In genomic region chr1:89880193-89880592, GRCm38 (mm10) we compare ENCODE assay signal across 23 mouse cellular contexts. TPM values are rescaled to one million over a fixed set of nuclear protein-coding genes. Genes with fewer than 3 reads are reported as not detected.
DNase-seq lines count a peak whose midpoint lies in the region; ATAC-seq and TF ChIP-seq lines count a peak whose summit lies in the region.
"Had no signal": no experiment of that assay in that cellular context is flagged by ENCODE, and none has a peak within 500 bp of the region (broad histone marks: within the 10 kb centered on the region; RNA-seq: fewer than 3 reads in every experiment).

No protein-coding gene starts in this region.

- TF ChIP-seq CTCF in lung, embryonic 14.5 days (IDR thresholded peaks at IDR 0.05; ENCODE audit: low read depth): no peak
- no peak for TF ChIP-seq CTCF in stomach, postnatal 0 days (IDR thresholded peaks at IDR 0.05; ENCODE audit: low read depth)

- H3K4me1 ChIP-seq in hindbrain, embryonic 10.5 days (replicated peaks): peaks cover 88% of the 10 kb centered on the region
- peaks cover 78% of the 10 kb centered on the region for H3K4me1 ChIP-seq in hindbrain, embryonic 13.5 days (replicated peaks)
- 0 out of 2 replicates have a peak, but pooled peaks cover 6% of the 10 kb centered on the region for H3K4me1 ChIP-seq in lung, embryonic 14.5 days (ENCODE audit: insufficient read depth)
- peaks cover 13% of the 10 kb centered on the region for H3K4me1 ChIP-seq in stomach, embryonic 15.5 days
- H3K4me1 ChIP-seq in stomach, postnatal 0 days (replicated peaks; ENCODE audit: control insufficient read depth, insufficient read depth): no peaks in the 10 kb centered on the region

- no peak overlapping the region for H3K9ac ChIP-seq in hindbrain, embryonic 13.5 days
- H3K9ac ChIP-seq in lung, embryonic 14.5 days: no peak overlapping the region
- no peak overlapping the region for H3K9ac ChIP-seq in stomach, embryonic 15.5 days
- H3K9ac ChIP-seq in stomach, postnatal 0 days (ENCODE audit: low read length): no peak overlapping the region
- H3K9ac ChIP-seq: embryonic facial prominence, embryonic 12.5 days; forebrain, embryonic 13.5 days; lung, embryonic 15.5 days; midbrain, embryonic 12.5 days had no signal

- no peaks in the 10 kb centered on the region for H3K9me3 ChIP-seq in hindbrain, embryonic 10.5 days
- H3K9me3 ChIP-seq in hindbrain, embryonic 13.5 days: no peaks in the 10 kb centered on the region
- no peaks in the 10 kb centered on the region for H3K9me3 ChIP-seq in lung, embryonic 14.5 days (ENCODE audit: low read depth, low read length)
- H3K9me3 ChIP-seq in stomach, embryonic 15.5 days: no peaks in the 10 kb centered on the region
- H3K9me3 ChIP-seq in stomach, postnatal 0 days (ENCODE audit: control insufficient read depth, low read length): no peaks in the 10 kb centered on the region
- H3K9me3 ChIP-seq: embryonic facial prominence, embryonic 12.5 days; forebrain, embryonic 13.5 days; lung, embryonic 15.5 days; midbrain, embryonic 12.5 days had no signal

- no peak for ATAC-seq in hindbrain, embryonic 13.5 days (ENCODE audit: low FRiP score)
- ATAC-seq in lung, embryonic 14.5 days (ENCODE audit: insufficient read depth): peak; percentile 49; the same call in 1 of the 2 replicates
- ATAC-seq in stomach, embryonic 15.5 days (ENCODE audit: insufficient read depth, low FRiP score, low read depth): no peak
- no peak for ATAC-seq in stomach, postnatal 0 days (ENCODE audit: low FRiP score, low TSS enrichment)
- ATAC-seq: forebrain, embryonic 13.5 days had no signal

- no peak for TF ChIP-seq EP300 in stomach, postnatal 0 days (optimal IDR thresholded peaks at IDR 0.05)

- DNase-seq in hindbrain, embryonic 10.5 days (ENCODE audit: low spot score): peak; percentile 47
- DNase-seq in lung, embryonic 14.5 days: peak; percentile 34
- no peak for DNase-seq in lung, postnatal 25 days (ENCODE audit: low spot score)
- DNase-seq in stomach, postnatal 0 days (ENCODE audit: low spot score): no peak
- no peak for DNase-seq in left cerebral cortex, adult 9 months (ENCODE audit: low spot score in 2 of 2)
- no peak for DNase-seq in right cerebral cortex, adult 18-20 months
- DNase-seq: cerebellum, adult 18-20 months; cerebellum, postnatal 36 days; kidney, postnatal 36 days; layer of hippocampus, adult 9-11 months; right cerebral cortex, postnatal 25 days had no signal

- no peak overlapping the region for H3K4me2 ChIP-seq in hindbrain, embryonic 13.5 days
- H3K4me2 ChIP-seq in lung, embryonic 14.5 days: no peak overlapping the region
- no peak overlapping the region for H3K4me2 ChIP-seq in stomach, embryonic 15.5 days
- H3K4me2 ChIP-seq in stomach, postnatal 0 days (replicated peaks; ENCODE audit: low read depth): no peak overlapping the region
- H3K4me2 ChIP-seq: embryonic facial prominence, embryonic 12.5 days; forebrain, embryonic 13.5 days; liver, embryonic 11.5 days; lung, embryonic 15.5 days; midbrain, embryonic 12.5 days had no signal

- 6% methylated on average over 8 of the region's 8 CpGs for WGBS in hindbrain, embryonic 10.5 days
- WGBS in hindbrain, embryonic 13.5 days: 8% methylated on average over 8 of the region's 8 CpGs
- WGBS in lung, embryonic 14.5 days: 21% methylated on average over 8 of the region's 8 CpGs
- WGBS in stomach, embryonic 15.5 days: 32% methylated on average over 8 of the region's 8 CpGs
- WGBS in stomach, postnatal 0 days: 41% methylated on average over 8 of the region's 8 CpGs

- H3K36me3 ChIP-seq in hindbrain, embryonic 10.5 days: peaks cover 13% of the 10 kb centered on the region; the same call in 1 of the 2 replicates
- H3K36me3 ChIP-seq in hindbrain, embryonic 13.5 days: peaks cover 4% of the 10 kb centered on the region
- H3K36me3 ChIP-seq in lung, embryonic 14.5 days (ENCODE audit: insufficient read depth): 0 out of 2 replicates have a peak, but pooled peaks cover 4% of the 10 kb centered on the region
- H3K36me3 ChIP-seq in stomach, embryonic 15.5 days: no peaks in the 10 kb centered on the region
- H3K36me3 ChIP-seq in stomach, postnatal 0 days (ENCODE audit: control insufficient read depth, insufficient read depth, low read length): no peaks in the 10 kb centered on the region
- H3K36me3 ChIP-seq: embryonic facial prominence, embryonic 12.5 days; lung, embryonic 15.5 days; midbrain, embryonic 12.5 days had no signal

- H3K4me3 ChIP-seq in hindbrain, embryonic 10.5 days: no peak overlapping the region
- no peak overlapping the region for H3K4me3 ChIP-seq in hindbrain, embryonic 13.5 days
- H3K4me3 ChIP-seq in lung, embryonic 14.5 days (ENCODE audit: low read depth, low read length): no peak overlapping the region
- no peak overlapping the region for H3K4me3 ChIP-seq in stomach, embryonic 15.5 days (replicated peaks)
- no peak overlapping the region for H3K4me3 ChIP-seq in stomach, postnatal 0 days (ENCODE audit: low read depth, low read length)
- H3K4me3 ChIP-seq: embryonic facial prominence, embryonic 12.5 days; erythroblast, embryonic 14.5 days; forebrain, embryonic 13.5 days; left cerebral cortex, adult 2 months; lung, embryonic 15.5 days; midbrain, embryonic 12.5 days had no signal

- peaks cover 28% of the 10 kb centered on the region for H3K27me3 ChIP-seq in hindbrain, embryonic 10.5 days (ENCODE audit: insufficient read depth, poor library complexity, severe bottlenecking)
- H3K27me3 ChIP-seq in hindbrain, embryonic 13.5 days: no peaks in the 10 kb centered on the region
- H3K27me3 ChIP-seq in lung, embryonic 14.5 days (ENCODE audit: insufficient read depth, low read length): no peaks in the 10 kb centered on the region
- no peaks in the 10 kb centered on the region for H3K27me3 ChIP-seq in stomach, embryonic 15.5 days (replicated peaks)
- H3K27me3 ChIP-seq in stomach, postnatal 0 days (ENCODE audit: control insufficient read depth, insufficient read depth, low read length): no peaks in the 10 kb centered on the region
- H3K27me3 ChIP-seq: CH12.LX; embryonic facial prominence, embryonic 12.5 days; lung, embryonic 15.5 days had no signal

- peak overlapping the region; percentile 71 for H3K27ac ChIP-seq in hindbrain, embryonic 10.5 days
- no peak overlapping the region for H3K27ac ChIP-seq in hindbrain, embryonic 13.5 days
- H3K27ac ChIP-seq in lung, embryonic 14.5 days (ENCODE audit: low read depth): no peak overlapping the region
- H3K27ac ChIP-seq in stomach, embryonic 15.5 days: peak overlapping the region; percentile 21; the same call in 1 of the 2 replicates
- H3K27ac ChIP-seq in stomach, postnatal 0 days (replicated peaks): no peak overlapping the region
- H3K27ac ChIP-seq: embryonic facial prominence, embryonic 12.5 days; forebrain, embryonic 13.5 days; left cerebral cortex, adult 2 months; lung, embryonic 15.5 days; midbrain, embryonic 12.5 days had no signal

RNA-seq across cellular contexts. Expression of gene Gbx2, which starts 50.8 kb away (rescaled TPM):
- polyA plus RNA-seq in hindbrain, embryonic 10.5 days (2016; fragmentation: Nextera tagmentation; extraction: Ambion mirVana): 27.2 and 41.2 TPM in 2 replicates
- polyA plus RNA-seq in hindbrain, embryonic 13.5 days (2015; fragmentation: Nextera tagmentation; extraction: Ambion mirVana): 54.7 TPM in 2 replicates
- 0.11 and 0.17 TPM in 2 replicates for polyA plus RNA-seq in lung, embryonic 14.5 days (2014; fragmentation: Nextera tagmentation; extraction: Ambion mirVana)
- polyA plus RNA-seq in stomach, embryonic 15.5 days (2015; fragmentation: Nextera tagmentation; extraction: Ambion mirVana): 0.28 and 0.31 TPM in 2 replicates
- polyA plus RNA-seq in stomach, postnatal 0 days (2015; fragmentation: Nextera tagmentation; extraction: Ambion mirVana): not detected in 2 replicates
- polyA plus RNA-seq: erythroblast, embryonic 14.5 days; frontal cortex, adult 2 months; stomach, embryonic 16.5 days had no signal

Comparison
In these comparisons a context has a peak if more than half of its experiments do, and no peak if none do; other contexts are left out.
1. DNase-seq: peak in hindbrain, embryonic 10.5 days (single experiment) and lung, embryonic 14.5 days (single experiment); none in lung, postnatal 25 days (single experiment), stomach, postnatal 0 days (single experiment), left cerebral cortex, adult 9 months (0 of 2) and right cerebral cortex, adult 18-20 months (single experiment).
2. H3K27ac ChIP-seq: peak in hindbrain, embryonic 10.5 days (single experiment) and stomach, embryonic 15.5 days (single experiment); none in hindbrain, embryonic 13.5 days (single experiment), lung, embryonic 14.5 days (single experiment) and stomach, postnatal 0 days (single experiment).
3. RNA of gene Gbx2, which starts 50.8 kb away (polyA plus RNA-seq): 54.7 TPM in hindbrain, embryonic 13.5 days and 27.2 to 41.2 TPM in hindbrain, embryonic 10.5 days; 0.28 to 0.31 TPM in stomach, embryonic 15.5 days, 0.11 to 0.17 TPM in lung, embryonic 14.5 days and not detected in stomach, postnatal 0 days; every median in the first group is over 10 times any median in the second.